ENCODE assay signal across 8 mouse cellular contexts in the genomic region with DNA sequence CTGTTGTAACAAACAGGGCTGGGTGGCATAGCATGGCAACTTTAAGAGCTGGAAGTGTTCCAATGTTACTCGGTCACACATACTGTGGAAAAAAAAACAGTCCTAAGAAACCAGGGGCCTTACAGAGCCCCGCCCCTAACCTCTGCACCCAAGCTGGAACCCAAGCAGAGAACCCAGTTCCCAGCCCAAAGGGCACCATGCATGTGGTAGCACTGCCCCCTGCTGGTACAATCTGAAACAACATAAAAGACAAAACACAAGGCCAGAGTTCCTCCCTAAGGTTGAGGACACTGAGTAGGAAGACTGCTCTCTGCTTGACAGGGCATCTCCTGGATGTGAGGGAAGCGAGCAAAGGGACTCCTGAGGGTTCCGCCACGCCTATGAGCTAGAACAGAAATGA. TPM values are rescaled to one million over a fixed set of nuclear protein-coding genes. Genes with fewer than 3 reads are reported as not detected.
DNase-seq lines count a peak whose midpoint lies in the region; ATAC-seq lines count a peak whose summit lies in the region.

No protein-coding gene starts in this region.

- intact Hi-C loops in heart, postnatal 14 days (cut with DNase I) = loop anchor here (1.0 kb wide), 2 partner anchors 130 to 149 kb away; no protein-coding TSS in a partner anchor

- no peak overlapping the region for H3K27ac ChIP-seq in midbrain, embryonic 11.5 days (ENCODE audit: low read depth, low read length)
- H3K27ac ChIP-seq in midbrain, embryonic 13.5 days = no peak overlapping the region

- ATAC-seq in midbrain, embryonic 11.5 days (ENCODE audit: low FRiP score) = peak; percentile 64; the same call in 1 of the 2 replicates
- ATAC-seq in midbrain, embryonic 13.5 days = no peak
- peak; percentile 53 for ATAC-seq in megakaryocyte-erythroid progenitor cell, adult 5-6 weeks (replicated peaks; ENCODE audit: low FRiP score, low TSS enrichment, poor library complexity, severe bottlenecking)

- no peaks in the 10 kb centered on the region for H3K27me3 ChIP-seq in midbrain, embryonic 11.5 days (ENCODE audit: control insufficient read depth, insufficient read depth, low read length)
- no peaks in the 10 kb centered on the region for H3K27me3 ChIP-seq in midbrain, embryonic 13.5 days

- H3K4me2 ChIP-seq in midbrain, embryonic 11.5 days = no peak overlapping the region
- H3K4me2 ChIP-seq in midbrain, embryonic 13.5 days (replicated peaks) = no peak overlapping the region

- H3K36me3 ChIP-seq in midbrain, embryonic 11.5 days (ENCODE audit: control insufficient read depth, insufficient read depth, low read length) = no peaks in the 10 kb centered on the region
- no peaks in the 10 kb centered on the region for H3K36me3 ChIP-seq in midbrain, embryonic 13.5 days

- no peaks in the 10 kb centered on the region for H3K4me1 ChIP-seq in midbrain, embryonic 11.5 days (ENCODE audit: control insufficient read depth, insufficient read depth, low read length)
- H3K4me1 ChIP-seq in midbrain, embryonic 13.5 days (replicated peaks) = no peaks in the 10 kb centered on the region

- H3K9ac ChIP-seq in midbrain, embryonic 11.5 days (ENCODE audit: low read length) = no peak overlapping the region
- H3K9ac ChIP-seq in midbrain, embryonic 13.5 days (replicated peaks) = no peak overlapping the region

- no peaks in the 10 kb centered on the region for H3K9me3 ChIP-seq in midbrain, embryonic 11.5 days (ENCODE audit: control insufficient read depth, low read length)
- no peaks in the 10 kb centered on the region for H3K9me3 ChIP-seq in midbrain, embryonic 13.5 days

- no peak overlapping the region for H3K4me3 ChIP-seq in midbrain, embryonic 11.5 days (ENCODE audit: low read depth, low read length)
- H3K4me3 ChIP-seq in midbrain, embryonic 13.5 days (replicated peaks) = no peak overlapping the region

- DNase-seq in midbrain, embryonic 11.5 days (ENCODE audit: low spot score, missing footprints) = peak; percentile 98
- peak; percentile 47 for DNase-seq in WW6 (ENCODE audit: low read depth, low spot score)
- DNase-seq in cerebellum, postnatal 25 days = peak; percentile 50 to 73
- DNase-seq in heart, postnatal 14 days = peak; percentile 41 to 75
- peak; percentile 17 for DNase-seq in layer of hippocampus, adult 9-11 months
- DNase-seq in thymus, postnatal 36 days = peak; percentile 9 to 10

- WGBS in midbrain, embryonic 11.5 days = 29% methylated on average over 5 of the region's 5 CpGs
- 12% methylated on average over 5 of the region's 5 CpGs for WGBS in midbrain, embryonic 13.5 days

RNA-seq across cellular contexts. Expression of a gene that starts 14.9 kb away (rescaled TPM):
- polyA plus RNA-seq in midbrain, embryonic 11.5 days (2014; fragmentation: Nextera tagmentation; extraction: Ambion mirVana) = 5.9 and 6.2 TPM in 2 replicates
- polyA plus RNA-seq in midbrain, embryonic 13.5 days (2015; fragmentation: Nextera tagmentation; extraction: Ambion mirVana) = 1.0 and 1.4 TPM in 2 replicates
- total RNA-seq in heart, postnatal 14 days (2021) = 1 to 10 TPM; 4.2 to 5.6 TPM
- total RNA-seq in megakaryocyte-erythroid progenitor cell, adult 5-6 weeks (2014; fragmentation: Nextera tagmentation) = not detected in 2 replicates
- not detected in 2 replicates for total RNA-seq in megakaryocyte-erythroid progenitor cell, adult 5-6 weeks (2017)

Comparison
In these comparisons a context has a peak if more than half of its experiments do, and no peak if none do; other contexts are left out.
1. DNase-seq: peak in every context shown above with its lines; median percentile 98 in midbrain, embryonic 11.5 days; 62 in cerebellum, postnatal 25 days; 58 in heart, postnatal 14 days; 47 in WW6; 17 in layer of hippocampus, adult 9-11 months; 10 in thymus, postnatal 36 days.
2. RNA of a gene that starts 14.9 kb away (total RNA-seq): 4.2 to 5.6 TPM in heart, postnatal 14 days; not detected in megakaryocyte-erythroid progenitor cell, adult 5-6 weeks; every median in the first group is over 4 times any median in the second.